Mouse (Mus musculus): ENCODE measurements around the gene Gm11042.

Gene Gm11042

GRCm38 (mm10) chr12:74316344-74316973 is at the start of gene Gm11042:
Gene Gm11042, minus strand, starts transcription at chr12:74316394.
- DNase-seq = peak; percentile 5

GRCm38 (mm10) chr12:74364477-74364876 is 48.3 kb upstream of the Gm11042 start:
- DNase-seq = no peak

GRCm38 (mm10) chr12:74363076-74363475 is 46.9 kb upstream of the Gm11042 start:
- no peak for DNase-seq

- no peak for DNase-seq
Measured at GRCm38 (mm10) chr12:74362453-74362852, 46.3 kb upstream of the Gm11042 start.

- no peak for DNase-seq
Measured at GRCm38 (mm10) chr12:74359791-74360190, 43.6 kb upstream of the Gm11042 start.

GRCm38 (mm10) chr12:74357806-74358205 is 41.6 kb upstream of the Gm11042 start:
- DNase-seq = no peak

- DNase-seq = no peak
Measured at GRCm38 (mm10) chr12:74342720-74343119, 26.5 kb upstream of the Gm11042 start.

GRCm38 (mm10) chr12:74340070-74340469 is 23.9 kb upstream of the Gm11042 start:
- DNase-seq = no peak

GRCm38 (mm10) chr12:74333706-74334105 is 17.5 kb upstream of the Gm11042 start:
- DNase-seq = no peak

- DNase-seq = peak; percentile 63
Measured at GRCm38 (mm10) chr12:74333016-74333415, 16.8 kb upstream of the Gm11042 start.

GRCm38 (mm10) chr12:74329759-74330158 is 13.6 kb upstream of the Gm11042 start:
- DNase-seq = no peak

GRCm38 (mm10) chr12:74326644-74327043 is 10.4 kb upstream of the Gm11042 start:
- no peak for DNase-seq

- DNase-seq = no peak
Measured at GRCm38 (mm10) chr12:74321981-74322380, 5.8 kb upstream of the Gm11042 start.

GRCm38 (mm10) chr12:74320318-74320717 is 4.1 kb upstream of the Gm11042 start:
- DNase-seq = peak; percentile 58

GRCm38 (mm10) chr12:74316989-74317759 is 980 bp upstream of the Gm11042 start:
- DNase-seq = peak; percentile 69

- DNase-seq = no peak
Measured at GRCm38 (mm10) chr12:74315221-74315620, 973 bp downstream of the Gm11042 start.

- DNase-seq = no peak
Measured at GRCm38 (mm10) chr12:74312611-74313010, 3.6 kb downstream of the Gm11042 start.

- no peak for DNase-seq
Measured at GRCm38 (mm10) chr12:74303418-74304294, 12.5 kb downstream of the Gm11042 start.

GRCm38 (mm10) chr12:74301559-74301958 is 14.6 kb downstream of the Gm11042 start:
- DNase-seq = no peak

- no peak for DNase-seq
Measured at GRCm38 (mm10) chr12:74296374-74296773, 19.8 kb downstream of the Gm11042 start.

- peak; percentile 35 for DNase-seq
Measured at GRCm38 (mm10) chr12:74293624-74294023, 22.6 kb downstream of the Gm11042 start.

- DNase-seq = no peak
Measured at GRCm38 (mm10) chr12:74290983-74291382, 25.2 kb downstream of the Gm11042 start.

GRCm38 (mm10) chr12:74284685-74285054 is 31.5 kb downstream of the Gm11042 start:
- DNase-seq = no peak
